Mouse (Mus musculus): Measurements from ENCODE around the gene Fkrp. TPM values are rescaled to one million over a fixed set of nuclear protein-coding genes. Genes with fewer than 3 reads are reported as not detected.

Gene Fkrp
- polyA plus RNA-seq, 1 experiment, result 24.5 TPM

DNA sequence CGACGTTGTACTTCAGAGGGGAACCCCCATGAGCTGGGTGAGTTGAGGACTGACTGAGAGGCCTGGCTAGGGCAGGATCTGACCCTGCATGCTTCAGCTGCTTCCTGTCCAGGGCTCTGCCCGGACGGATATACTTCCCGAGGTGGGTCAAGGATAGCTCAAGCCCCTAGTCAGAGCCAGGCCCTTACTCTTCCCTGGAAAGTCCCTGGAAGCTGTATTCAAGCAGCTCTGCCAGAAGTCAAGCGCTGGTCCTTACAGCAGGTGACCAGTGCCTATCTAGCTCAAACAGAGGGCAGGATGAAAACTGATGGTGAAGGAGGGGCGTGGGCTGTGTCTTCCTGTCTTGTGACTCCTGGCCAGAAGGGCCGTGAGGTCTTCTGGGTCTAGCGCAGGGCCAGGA lies 13.9 kb upstream of the Fkrp start:
- Histone ChIP-seq H3K27me3 (ENCODE audit: control insufficient read depth, insufficient read depth, low read length) (no peaks in the 10 kb centered on the region), H3K4me1 (ENCODE audit: control insufficient read depth, insufficient read depth, insufficient read length, low read length) (0 out of 2 replicates have a peak, but pooled peaks cover 2% of the 10 kb centered on the region), H3K27ac (ENCODE audit: insufficient read depth, low read depth, low read length) (no peak overlapping the region), H3K4me3 (ENCODE audit: low read depth, low read length) (no peak overlapping the region), H3K36me3 (ENCODE audit: control insufficient read depth, insufficient read depth, low read length) (peaks cover 73% of the 10 kb centered on the region)
- TF ChIP-seq CTCF (IDR thresholded peaks at IDR 0.05; ENCODE audit: extremely low read depth, insufficient read length, insufficient replicate concordance, low read depth, low read length) (no peak), POLR2A (IDR thresholded peaks at IDR 0.05; ENCODE audit: low read depth, low read length) (no peak)
- WGBS, result 86% methylated on average over 9 of the region's 9 CpGs

- H3K4me1 ChIP-seq (ENCODE audit: control insufficient read depth, insufficient read depth, insufficient read length, low read length), result 0 out of 2 replicates have a peak, but pooled peaks cover 2% of the 10 kb centered on the region
- 72% methylated on average over 4 of the region's 4 CpGs for WGBS
- peaks cover 69% of the 10 kb centered on the region for H3K36me3 ChIP-seq (ENCODE audit: control insufficient read depth, insufficient read depth, low read length)
- TF ChIP-seq CTCF (IDR thresholded peaks at IDR 0.05; ENCODE audit: extremely low read depth, insufficient read length, insufficient replicate concordance, low read depth, low read length) (no peak), POLR2A (IDR thresholded peaks at IDR 0.05; ENCODE audit: low read depth, low read length) (no peak)
- no peak overlapping the region for H3K4me3 ChIP-seq (ENCODE audit: low read depth, low read length)
- H3K27me3 ChIP-seq (ENCODE audit: control insufficient read depth, insufficient read depth, low read length), result no peaks in the 10 kb centered on the region
- H3K27ac ChIP-seq (ENCODE audit: insufficient read depth, low read depth, low read length), result no peak overlapping the region
These were observed 10.7 kb upstream of the Fkrp start for GRCm38 (mm10) chr7:16827274-16827673.

DNA sequence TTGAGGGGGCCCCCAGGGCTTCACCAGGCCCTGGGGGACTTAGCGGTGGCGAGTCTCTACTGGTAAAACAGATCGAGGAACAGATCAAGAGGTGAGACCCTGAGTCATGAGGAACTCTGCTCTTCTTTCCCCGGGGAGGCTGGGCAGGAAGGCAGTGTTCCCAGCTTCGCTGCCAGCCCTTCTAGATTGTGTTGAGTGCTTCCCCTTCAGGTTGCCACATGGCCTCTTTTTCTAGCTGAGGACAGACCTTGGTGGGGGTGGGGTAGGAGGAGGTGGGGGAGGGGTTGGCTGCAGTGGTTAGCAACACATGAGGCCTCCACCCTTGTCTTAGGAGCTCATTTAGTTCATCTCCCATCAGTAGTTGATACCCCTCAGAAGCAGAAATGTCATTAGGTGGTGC lies 10.0 kb upstream of the Fkrp start:
- H3K27me3 ChIP-seq (ENCODE audit: control insufficient read depth, insufficient read depth, low read length), result no peaks in the 10 kb centered on the region
- peaks cover 63% of the 10 kb centered on the region for H3K36me3 ChIP-seq (ENCODE audit: control insufficient read depth, insufficient read depth, low read length)
- WGBS, result 87% methylated on average over 5 of the region's 5 CpGs
- H3K4me3 ChIP-seq (ENCODE audit: low read depth, low read length), result no peak overlapping the region
- 0 out of 2 replicates have a peak, but pooled peaks cover 2% of the 10 kb centered on the region for H3K4me1 ChIP-seq (ENCODE audit: control insufficient read depth, insufficient read depth, insufficient read length, low read length)
- TF ChIP-seq CTCF (IDR thresholded peaks at IDR 0.05; ENCODE audit: extremely low read depth, insufficient read length, insufficient replicate concordance, low read depth, low read length) (no peak), POLR2A (IDR thresholded peaks at IDR 0.05; ENCODE audit: low read depth, low read length) (no peak)
- H3K27ac ChIP-seq (ENCODE audit: insufficient read depth, low read depth, low read length), result no peak overlapping the region

GRCm38 (mm10) chr7:16825785-16826184 lies 9.3 kb upstream of the Fkrp start:
- Histone ChIP-seq H3K27me3 (ENCODE audit: control insufficient read depth, insufficient read depth, low read length) (no peaks in the 10 kb centered on the region), H3K36me3 (ENCODE audit: control insufficient read depth, insufficient read depth, low read length) (peaks cover 55% of the 10 kb centered on the region), H3K4me3 (ENCODE audit: low read depth, low read length) (no peak overlapping the region), H3K4me1 (ENCODE audit: control insufficient read depth, insufficient read depth, insufficient read length, low read length) (peaks cover 8% of the 10 kb centered on the region; the same call in 1 of the 2 replicates), H3K27ac (ENCODE audit: insufficient read depth, low read depth, low read length) (no peak overlapping the region)
- TF ChIP-seq CTCF (IDR thresholded peaks at IDR 0.05; ENCODE audit: extremely low read depth, insufficient read length, insufficient replicate concordance, low read depth, low read length) (no peak), POLR2A (IDR thresholded peaks at IDR 0.05; ENCODE audit: low read depth, low read length) (no peak)
- 79% methylated on average over 10 of the region's 10 CpGs for WGBS

- peaks cover 35% of the 10 kb centered on the region for H3K36me3 ChIP-seq (ENCODE audit: control insufficient read depth, insufficient read depth, low read length)
- peaks cover 14% of the 10 kb centered on the region; the same call in 1 of the 2 replicates for H3K4me1 ChIP-seq (ENCODE audit: control insufficient read depth, insufficient read depth, insufficient read length, low read length)
- no peak for TF ChIP-seq POLR2A (IDR thresholded peaks at IDR 0.05; ENCODE audit: low read depth, low read length)
- TF ChIP-seq CTCF (IDR thresholded peaks at IDR 0.05; ENCODE audit: extremely low read depth, insufficient read length, insufficient replicate concordance, low read depth, low read length), result no peak
- no peak overlapping the region for H3K4me3 ChIP-seq (ENCODE audit: low read depth, low read length)
- no peaks in the 10 kb centered on the region for H3K27me3 ChIP-seq (ENCODE audit: control insufficient read depth, insufficient read depth, low read length)
- WGBS, result 85% methylated on average over 5 of the region's 5 CpGs
- H3K27ac ChIP-seq (ENCODE audit: insufficient read depth, low read depth, low read length), result no peak overlapping the region
These were observed 7.2 kb upstream of the Fkrp start for GRCm38 (mm10) chr7:16823734-16824133.

DNA sequence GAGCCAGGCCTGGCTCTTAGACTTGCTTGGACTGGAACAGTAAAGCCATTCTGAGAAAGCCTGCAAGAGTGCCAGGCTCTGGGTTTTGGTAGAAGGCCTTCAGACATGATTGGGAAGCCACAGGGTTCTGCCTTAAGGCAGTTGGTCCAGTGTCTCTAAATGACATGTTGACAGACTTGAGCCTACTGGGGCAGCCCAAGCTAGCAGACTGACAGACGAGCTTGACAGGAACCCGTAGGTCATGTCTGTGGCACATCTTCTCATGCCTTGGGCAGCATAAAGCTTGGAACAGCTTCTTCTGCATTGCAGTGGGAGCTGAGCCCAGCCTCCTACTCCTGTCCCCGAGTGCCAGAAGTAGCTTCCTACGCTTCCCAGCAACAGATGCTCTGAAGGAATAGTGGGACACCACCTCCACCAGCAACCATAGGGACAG lies 5.2 kb upstream of the Fkrp start:
- Histone ChIP-seq H3K36me3 (ENCODE audit: control insufficient read depth, insufficient read depth, low read length) (peaks cover 23% of the 10 kb centered on the region), H3K27ac (ENCODE audit: insufficient read depth, low read depth, low read length) (no peak overlapping the region), H3K4me3 (ENCODE audit: low read depth, low read length) (no peak overlapping the region), H3K27me3 (ENCODE audit: control insufficient read depth, insufficient read depth, low read length) (no peaks in the 10 kb centered on the region), H3K4me1 (ENCODE audit: control insufficient read depth, insufficient read depth, insufficient read length, low read length) (peaks cover 17% of the 10 kb centered on the region; the same call in 1 of the 2 replicates)
- WGBS, result 75% methylated on average over 4 of the region's 4 CpGs
- no peak for TF ChIP-seq POLR2A (IDR thresholded peaks at IDR 0.05; ENCODE audit: low read depth, low read length)
- TF ChIP-seq CTCF (IDR thresholded peaks at IDR 0.05; ENCODE audit: extremely low read depth, insufficient read length, insufficient replicate concordance, low read depth, low read length), result no peak

DNA sequence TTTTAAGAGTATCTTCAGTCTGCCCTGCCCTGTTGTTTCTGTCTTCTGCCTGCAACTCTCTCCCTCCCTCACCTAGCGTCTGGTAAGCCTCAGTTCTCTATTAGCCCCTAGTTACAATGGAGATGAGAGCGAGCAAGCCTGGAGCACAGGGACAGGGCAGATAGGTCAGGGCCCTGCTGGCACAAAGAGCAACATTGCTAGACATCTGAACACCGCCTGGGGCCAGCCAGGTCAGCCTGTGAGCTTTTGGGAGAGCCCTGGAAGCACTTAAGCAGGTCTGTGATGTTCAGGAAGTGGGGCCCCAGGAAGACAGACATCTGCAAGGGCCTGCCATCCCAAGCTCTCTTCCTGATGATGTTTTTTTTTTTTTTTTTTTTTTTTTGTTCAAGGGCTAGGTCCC lies 4.6 kb upstream of the Fkrp start:
- Histone ChIP-seq H3K36me3 (ENCODE audit: control insufficient read depth, insufficient read depth, low read length) (peaks cover 17% of the 10 kb centered on the region), H3K4me1 (ENCODE audit: control insufficient read depth, insufficient read depth, insufficient read length, low read length) (peaks cover 17% of the 10 kb centered on the region; the same call in 1 of the 2 replicates), H3K27ac (ENCODE audit: insufficient read depth, low read depth, low read length) (no peak overlapping the region), H3K4me3 (ENCODE audit: low read depth, low read length) (no peak overlapping the region), H3K27me3 (ENCODE audit: control insufficient read depth, insufficient read depth, low read length) (no peaks in the 10 kb centered on the region)
- 70% methylated on average over 3 of the region's 3 CpGs for WGBS
- TF ChIP-seq POLR2A (IDR thresholded peaks at IDR 0.05; ENCODE audit: low read depth, low read length) (no peak), CTCF (IDR thresholded peaks at IDR 0.05; ENCODE audit: extremely low read depth, insufficient read length, insufficient replicate concordance, low read depth, low read length) (no peak)

Measured in small intestine, adult 2 months (tissue).